Mouse (Mus musculus): ENCODE data around the gene Pkd1l1. TPM values are rescaled to one million over a fixed set of nuclear protein-coding genes. Genes with fewer than 3 reads are reported as not detected.

The Pkd1l1 gene
- polyA plus RNA-seq, 1 experiment, result not detected

DNA sequence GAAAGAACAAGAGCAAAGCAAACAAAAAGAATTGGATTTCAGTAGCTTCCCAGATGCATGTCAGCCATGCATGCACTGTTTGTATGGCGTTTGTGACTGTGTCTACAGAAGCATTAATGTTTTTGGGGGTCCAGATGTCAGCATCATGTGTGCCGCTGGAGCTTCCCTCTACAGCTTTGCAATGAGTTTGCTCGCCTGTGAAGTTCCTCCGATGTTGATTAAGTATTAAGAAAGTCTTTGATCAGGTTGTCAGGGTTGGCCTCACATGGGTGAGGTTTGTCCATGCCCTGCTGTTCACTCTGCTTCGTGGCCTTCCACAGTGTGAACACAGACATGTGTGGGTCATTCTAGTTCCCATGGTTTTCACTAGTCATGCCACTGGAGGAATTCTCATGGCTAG lies 183.9 kb downstream of the Pkd1l1 start:
- no peak overlapping the region for H3K4me3 ChIP-seq
- no peak overlapping the region for H3K4me2 ChIP-seq (ENCODE audit: low read depth)
- TF ChIP-seq USF1 (IDR thresholded peaks at IDR 0.05; ENCODE audit: low read depth), result no peak
- no peak overlapping the region for H3ac ChIP-seq (ENCODE audit: control insufficient read depth, insufficient read length)
- no peaks in the 10 kb centered on the region for H3K27me3 ChIP-seq (ENCODE audit: control insufficient read depth, insufficient read depth, insufficient read length)
- H3K36me3 ChIP-seq (ENCODE audit: control insufficient read depth, insufficient read depth), result no peaks in the 10 kb centered on the region
- H3K79me2 ChIP-seq (ENCODE audit: control insufficient read depth, insufficient read depth), result no peaks in the 10 kb centered on the region

GRCm38 (mm10) chr11:8787604-8788003 lies 185.5 kb downstream of the Pkd1l1 start:
- Histone ChIP-seq H3ac (ENCODE audit: control insufficient read depth, insufficient read length) (no peak overlapping the region), H3K36me3 (ENCODE audit: control insufficient read depth, insufficient read depth) (no peaks in the 10 kb centered on the region), H3K4me2 (ENCODE audit: low read depth) (no peak overlapping the region), H3K4me3 (no peak overlapping the region), H3K79me2 (ENCODE audit: control insufficient read depth, insufficient read depth) (no peaks in the 10 kb centered on the region), H3K27me3 (ENCODE audit: control insufficient read depth, insufficient read depth, insufficient read length) (no peaks in the 10 kb centered on the region)
- no peak for TF ChIP-seq TCF3 (IDR thresholded peaks at IDR 0.05; ENCODE audit: insufficient read length, low read depth)
- TF ChIP-seq CEBPB (IDR thresholded peaks at IDR 0.05; ENCODE audit: insufficient read depth, poor library complexity, severe bottlenecking), result no peak
- no peak for TF ChIP-seq POLR2A (IDR thresholded peaks at IDR 0.05; ENCODE audit: insufficient read length, low read depth)
- TF ChIP-seq REST (IDR thresholded peaks at IDR 0.05; ENCODE audit: insufficient read depth, insufficient read length), result no peak
- no peak for TF ChIP-seq POLR2AphosphoS2 (IDR thresholded peaks at IDR 0.05; ENCODE audit: insufficient read length, low read depth)
- no peak for TF ChIP-seq USF1 (IDR thresholded peaks at IDR 0.05; ENCODE audit: low read depth)
- TF ChIP-seq SRF (IDR thresholded peaks at IDR 0.05; ENCODE audit: control insufficient read depth, insufficient read length, low read depth), result no peak
- no peak for TF ChIP-seq MYOG (IDR thresholded peaks at IDR 0.05; ENCODE audit: control insufficient read depth in 1 of 3, insufficient read depth in 1 of 3, insufficient read length in 2 of 3, low read depth in 2 of 3)
- TF ChIP-seq E2F4 (IDR thresholded peaks at IDR 0.05; ENCODE audit: insufficient read depth), result no peak
- TF ChIP-seq MYOD1 (IDR thresholded peaks at IDR 0.05; ENCODE audit: control insufficient read depth in 1 of 3, insufficient read length in 2 of 3, low read depth in 2 of 3), result no peak
- no peak for TF ChIP-seq TCF12 (IDR thresholded peaks at IDR 0.05; ENCODE audit: insufficient read depth, poor library complexity, severe bottlenecking)
- no peak for TF ChIP-seq MAX (IDR thresholded peaks at IDR 0.05; ENCODE audit: low read depth)

GRCm38 (mm10) chr11:8784413-8784812 lies 188.7 kb downstream of the Pkd1l1 start:
- Histone ChIP-seq H3K36me3 (ENCODE audit: control insufficient read depth, insufficient read depth) (no peaks in the 10 kb centered on the region), H3K79me2 (ENCODE audit: control insufficient read depth, insufficient read depth) (no peaks in the 10 kb centered on the region), H3K4me3 (no peak overlapping the region), H3K27me3 (ENCODE audit: control insufficient read depth, insufficient read depth, insufficient read length) (no peaks in the 10 kb centered on the region), H3K4me2 (ENCODE audit: low read depth) (no peak overlapping the region), H3ac (ENCODE audit: control insufficient read depth, insufficient read length) (no peak overlapping the region)
- TF ChIP-seq TCF12 (IDR thresholded peaks at IDR 0.05; ENCODE audit: insufficient read depth, poor library complexity, severe bottlenecking) (no peak), POLR2AphosphoS2 (IDR thresholded peaks at IDR 0.05; ENCODE audit: insufficient read length, low read depth) (no peak), POLR2A (IDR thresholded peaks at IDR 0.05; ENCODE audit: insufficient read length, low read depth) (no peak), REST (IDR thresholded peaks at IDR 0.05; ENCODE audit: insufficient read depth, insufficient read length) (no peak), MYOG (IDR thresholded peaks at IDR 0.05; ENCODE audit: control insufficient read depth in 1 of 3, insufficient read depth in 1 of 3, insufficient read length in 2 of 3, low read depth in 2 of 3) (no peak), CEBPB (IDR thresholded peaks at IDR 0.05; ENCODE audit: insufficient read depth, poor library complexity, severe bottlenecking) (no peak), E2F4 (IDR thresholded peaks at IDR 0.05; ENCODE audit: insufficient read depth) (no peak), SRF (IDR thresholded peaks at IDR 0.05; ENCODE audit: control insufficient read depth, insufficient read length, low read depth) (no peak), MAX (IDR thresholded peaks at IDR 0.05; ENCODE audit: low read depth) (no peak), MYOD1 (IDR thresholded peaks at IDR 0.05; ENCODE audit: control insufficient read depth in 1 of 3, insufficient read length in 2 of 3, low read depth in 2 of 3) (no peak), USF1 (IDR thresholded peaks at IDR 0.05; ENCODE audit: low read depth) (no peak), TCF3 (IDR thresholded peaks at IDR 0.05; ENCODE audit: insufficient read length, low read depth) (no peak)

- H3K36me3 ChIP-seq (ENCODE audit: control insufficient read depth, insufficient read depth), result no peaks in the 10 kb centered on the region
- TF ChIP-seq TCF3 (IDR thresholded peaks at IDR 0.05; ENCODE audit: insufficient read length, low read depth), result no peak
- TF ChIP-seq MYOG (IDR thresholded peaks at IDR 0.05; ENCODE audit: control insufficient read depth in 1 of 3, insufficient read depth in 1 of 3, insufficient read length in 2 of 3, low read depth in 2 of 3), result no peak
- TF ChIP-seq REST (IDR thresholded peaks at IDR 0.05; ENCODE audit: insufficient read depth, insufficient read length), result no peak
- TF ChIP-seq POLR2A (IDR thresholded peaks at IDR 0.05; ENCODE audit: insufficient read length, low read depth), result no peak
- TF ChIP-seq SRF (IDR thresholded peaks at IDR 0.05; ENCODE audit: control insufficient read depth, insufficient read length, low read depth), result no peak
- no peak for TF ChIP-seq CEBPB (IDR thresholded peaks at IDR 0.05; ENCODE audit: insufficient read depth, poor library complexity, severe bottlenecking)
- TF ChIP-seq MAX (IDR thresholded peaks at IDR 0.05; ENCODE audit: low read depth), result no peak
- no peak for TF ChIP-seq TCF12 (IDR thresholded peaks at IDR 0.05; ENCODE audit: insufficient read depth, poor library complexity, severe bottlenecking)
- no peak for TF ChIP-seq MYOD1 (IDR thresholded peaks at IDR 0.05; ENCODE audit: control insufficient read depth in 1 of 3, insufficient read length in 2 of 3, low read depth in 2 of 3)
- no peak for TF ChIP-seq E2F4 (IDR thresholded peaks at IDR 0.05; ENCODE audit: insufficient read depth)
- no peak for TF ChIP-seq USF1 (IDR thresholded peaks at IDR 0.05; ENCODE audit: low read depth)
- no peak for TF ChIP-seq POLR2AphosphoS2 (IDR thresholded peaks at IDR 0.05; ENCODE audit: insufficient read length, low read depth)
- no peak overlapping the region for H3K4me3 ChIP-seq
- H3K4me2 ChIP-seq (ENCODE audit: low read depth), result no peak overlapping the region
- H3K27me3 ChIP-seq (ENCODE audit: control insufficient read depth, insufficient read depth, insufficient read length), result no peaks in the 10 kb centered on the region
- no peaks in the 10 kb centered on the region for H3K79me2 ChIP-seq (ENCODE audit: control insufficient read depth, insufficient read depth)
- no peak overlapping the region for H3ac ChIP-seq (ENCODE audit: control insufficient read depth, insufficient read length)
These were observed 191.0 kb downstream of the Pkd1l1 start for GRCm38 (mm10) chr11:8782141-8782465.

All from myocyte (in vitro differentiated cells).